Mouse (Mus musculus) retina, postnatal 1 day (tissue): ENCODE data around the gene Fbxo46.
"Not testable (repeated sequence)": the region's sequence is repeated elsewhere in the genome, so short reads cannot be mapped to it uniquely, and the experiment has no call there.

Experiments
- DNase-seq: peaks from one replicate; pipeline ENCODE4 v3.0.0-alpha.2; 2012

Fbxo46 gene

GRCm38 (mm10) chr7:19136673-19137334, 17.1 kb downstream of the Fbxo46 start:
- no peak for DNase-seq

DNA sequence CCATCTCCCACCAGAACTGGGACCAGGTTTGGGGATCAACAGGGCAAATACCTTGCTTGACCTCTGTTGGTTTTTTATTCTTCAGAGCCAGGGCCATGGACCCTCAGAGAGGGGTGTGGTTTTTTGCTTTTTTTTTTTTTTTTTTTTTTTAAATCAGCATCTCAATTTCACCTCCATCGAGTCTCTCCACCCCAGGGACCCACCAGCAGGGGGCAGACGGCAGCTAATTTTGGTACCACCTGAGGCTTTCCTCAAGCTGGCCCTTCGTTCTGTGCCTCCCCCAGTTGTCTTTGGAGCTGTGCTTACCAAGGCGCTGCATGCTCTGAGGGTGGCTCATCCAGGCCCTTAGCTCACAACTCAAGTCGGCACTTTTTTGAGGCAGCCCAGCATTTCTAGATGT, 17.7 kb downstream of the Fbxo46 start:
- DNase-seq, result peak; percentile 58

- no peak for DNase-seq
Observed at GRCm38 (mm10) chr7:19146793-19147192, 27.1 kb downstream of the Fbxo46 start.

DNA sequence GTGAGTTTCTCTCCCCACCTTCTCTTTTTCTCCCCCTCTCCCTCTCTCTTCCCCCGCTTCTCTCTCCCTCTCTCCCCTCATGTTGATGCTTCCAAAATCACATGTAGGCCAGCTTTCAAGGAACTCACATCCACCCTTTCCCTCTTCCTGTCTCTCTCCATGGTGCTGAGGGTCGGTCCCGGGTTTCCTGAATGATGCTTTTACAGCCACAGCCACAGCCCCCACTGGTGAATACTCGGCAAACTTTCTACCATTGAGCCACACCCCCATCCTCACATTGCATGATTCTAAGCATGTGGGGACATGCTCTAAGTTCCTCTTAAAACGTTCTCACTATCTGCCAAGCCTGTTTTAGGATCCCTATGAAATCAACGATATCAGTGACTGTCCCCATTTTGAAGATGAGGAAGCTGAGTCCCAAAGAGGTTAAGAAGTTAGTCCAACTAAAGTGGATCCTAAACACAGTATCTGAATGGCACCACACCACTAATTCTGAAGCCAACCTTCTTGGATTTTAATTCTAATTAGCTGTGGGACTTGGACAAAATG, 27.9 kb downstream of the Fbxo46 start:
- no peak for DNase-seq

GRCm38 (mm10) chr7:19148180-19148874, 28.7 kb downstream of the Fbxo46 start:
- no peak for DNase-seq

- DNase-seq, result peak; percentile 100
Observed at GRCm38 (mm10) chr7:19148875-19149541, 29.3 kb downstream of the Fbxo46 start, which contains the start of gene Qpctl. TSS of gene Qpctl (minus strand) at chr7:19149291.

GRCm38 (mm10) chr7:19149626-19150025, 30.0 kb downstream of the Fbxo46 start, which contains the start of gene Snrpd2:
TSS of gene Snrpd2 (plus strand) at chr7:19149722.
- DNase-seq, result peak; percentile 97

DNA sequence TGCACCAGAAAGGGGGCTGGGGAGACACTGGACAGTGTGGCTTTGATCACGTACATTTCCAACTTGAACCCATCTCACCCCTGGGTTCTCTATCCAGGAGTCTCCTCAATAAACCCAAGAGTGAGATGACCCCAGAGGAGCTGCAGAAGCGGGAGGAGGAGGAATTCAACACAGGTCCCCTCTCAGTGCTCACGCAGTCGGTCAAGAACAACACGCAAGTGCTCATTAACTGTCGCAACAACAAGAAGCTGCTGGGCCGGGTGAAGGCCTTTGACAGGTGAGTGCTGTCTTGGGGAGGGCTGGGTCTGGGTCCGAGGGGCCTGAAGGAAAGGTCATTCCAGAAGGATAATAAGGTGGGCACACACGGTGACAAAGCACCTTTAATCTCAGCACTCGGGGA, 31.5 kb downstream of the Fbxo46 start:
- DNase-seq, result not testable (repeated sequence)

GRCm38 (mm10) chr7:19154796-19155195, 35.1 kb downstream of the Fbxo46 start:
- no peak for DNase-seq

DNA sequence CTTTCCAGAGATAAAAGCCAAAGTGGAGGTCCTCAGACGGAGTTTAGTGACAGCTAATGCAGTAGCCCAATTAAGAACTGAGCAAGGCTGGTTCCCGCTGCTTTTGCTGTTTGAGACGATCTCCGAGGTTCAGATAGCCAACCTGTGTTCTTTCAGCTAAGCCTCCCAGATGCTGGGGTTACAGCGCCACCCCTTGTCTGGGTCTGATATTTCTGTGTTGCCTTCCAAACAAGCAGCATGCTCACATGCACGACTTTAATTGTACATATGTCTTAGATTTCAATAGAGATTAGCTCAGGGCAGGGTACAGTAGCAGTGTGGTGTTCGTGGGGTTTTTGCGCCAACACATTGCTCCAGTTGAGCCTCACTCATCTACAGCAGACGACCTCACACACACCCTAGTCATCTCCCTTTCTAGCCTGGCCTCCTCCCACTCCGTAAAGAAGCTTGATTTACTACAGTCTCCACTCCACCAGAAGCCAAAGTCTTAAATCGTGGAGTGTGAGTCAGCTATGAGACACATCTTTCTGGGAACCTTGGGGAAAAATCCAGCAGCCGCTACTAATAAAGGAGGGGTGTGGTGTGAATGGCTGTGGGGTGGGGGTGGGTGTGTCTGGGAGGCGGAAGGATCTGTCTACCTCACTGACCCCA, 36.3 kb downstream of the Fbxo46 start:
- no peak for DNase-seq

DNA sequence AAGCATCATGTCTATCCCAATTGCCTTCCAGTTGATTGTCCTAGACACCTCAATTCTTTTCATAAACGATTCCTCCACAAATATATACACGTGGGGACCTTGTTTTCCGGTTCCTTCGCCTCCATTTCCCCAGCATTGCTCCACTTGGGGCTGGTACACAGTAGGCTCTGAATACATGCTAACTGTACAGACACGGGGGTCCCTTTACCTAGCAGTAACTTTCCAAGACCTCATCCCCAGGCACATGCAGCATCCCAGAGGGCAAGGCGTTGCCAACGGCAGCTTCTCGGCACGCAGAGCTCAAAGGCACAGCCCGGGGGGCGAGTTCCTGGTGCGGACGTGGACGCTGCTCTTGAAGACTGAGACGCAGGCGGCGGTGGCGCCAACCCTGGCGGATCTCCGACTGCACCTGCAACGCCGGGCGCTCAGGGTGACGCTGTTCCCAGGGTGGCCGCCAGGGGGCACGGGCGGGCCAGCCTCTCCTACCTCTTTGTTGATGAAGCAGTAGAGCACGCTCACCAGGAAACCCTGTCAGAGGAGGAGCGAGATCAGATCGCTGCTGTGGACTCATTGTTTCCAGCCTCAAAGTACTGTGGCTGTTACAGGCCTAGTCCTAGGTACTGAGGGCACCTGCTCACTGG, 37.6 kb downstream of the Fbxo46 start:
- peak; percentile 91 for DNase-seq

DNA sequence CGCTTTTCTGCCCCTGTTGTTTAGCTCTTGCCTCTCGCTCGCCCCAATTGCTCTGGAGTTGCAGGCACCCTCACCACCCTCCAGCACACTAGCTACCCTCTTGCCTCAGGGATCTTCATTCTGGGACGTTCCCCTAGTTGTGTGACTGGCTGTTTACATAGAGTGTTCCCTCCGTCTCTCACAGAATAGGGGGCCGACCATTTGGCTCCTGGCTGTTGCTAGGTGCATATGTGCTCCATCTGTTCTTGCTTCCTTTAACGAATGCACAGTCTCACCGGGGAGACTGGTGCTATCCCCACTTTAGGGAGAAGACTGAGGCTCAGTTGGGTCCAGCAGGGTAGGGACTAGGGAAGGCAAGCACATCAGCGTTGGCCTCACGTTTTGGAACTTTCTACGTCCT, 38.9 kb downstream of the Fbxo46 start:
- no peak for DNase-seq

- DNase-seq, result no peak
Observed at GRCm38 (mm10) chr7:19159411-19159810, 39.8 kb downstream of the Fbxo46 start.

DNA sequence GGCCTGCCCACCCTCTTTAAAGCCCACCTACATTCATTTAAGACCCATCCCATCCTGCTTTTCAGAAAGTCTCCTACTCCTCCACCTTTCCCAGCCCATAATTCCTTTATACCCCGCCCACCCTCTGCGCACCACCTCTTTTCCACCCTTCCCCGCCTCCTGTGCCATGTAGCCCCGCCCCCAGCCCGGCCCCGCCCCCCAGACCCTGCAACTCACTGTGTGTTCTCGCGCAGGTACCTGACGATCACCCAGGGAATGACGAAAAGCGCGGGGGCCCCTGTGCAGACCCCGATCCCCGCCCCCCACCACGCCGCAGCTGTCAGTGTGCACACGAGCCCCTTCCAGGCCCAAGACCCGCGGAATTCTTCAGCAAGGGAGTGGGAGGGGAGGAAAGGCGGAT, 40.5 kb downstream of the Fbxo46 start:
- DNase-seq, result peak; percentile 67

- DNase-seq, result no peak
Observed at GRCm38 (mm10) chr7:19162928-19163327, 43.3 kb downstream of the Fbxo46 start.

- no peak for DNase-seq
Observed at GRCm38 (mm10) chr7:19163752-19164151, 44.1 kb downstream of the Fbxo46 start.

DNA sequence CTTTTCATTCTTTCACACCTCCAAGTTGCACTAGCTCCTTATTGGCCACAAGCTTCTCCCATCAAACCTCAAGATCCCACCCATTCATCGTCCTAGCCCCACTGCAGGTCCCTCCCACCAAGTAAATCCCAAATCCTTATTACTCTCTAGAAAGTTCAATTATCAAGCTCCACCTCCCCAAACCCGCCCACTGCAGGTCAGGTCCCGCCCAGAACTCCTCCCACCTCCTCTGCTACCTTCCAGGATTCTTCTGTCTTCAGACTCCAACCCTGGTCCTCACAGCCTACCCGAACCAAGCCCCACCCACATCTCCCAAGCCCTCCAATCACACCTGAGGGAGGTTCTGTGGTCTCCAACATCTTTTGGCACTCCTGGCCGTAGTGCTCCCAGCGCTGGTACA, 44.5 kb downstream of the Fbxo46 start:
- no peak for DNase-seq

DNA sequence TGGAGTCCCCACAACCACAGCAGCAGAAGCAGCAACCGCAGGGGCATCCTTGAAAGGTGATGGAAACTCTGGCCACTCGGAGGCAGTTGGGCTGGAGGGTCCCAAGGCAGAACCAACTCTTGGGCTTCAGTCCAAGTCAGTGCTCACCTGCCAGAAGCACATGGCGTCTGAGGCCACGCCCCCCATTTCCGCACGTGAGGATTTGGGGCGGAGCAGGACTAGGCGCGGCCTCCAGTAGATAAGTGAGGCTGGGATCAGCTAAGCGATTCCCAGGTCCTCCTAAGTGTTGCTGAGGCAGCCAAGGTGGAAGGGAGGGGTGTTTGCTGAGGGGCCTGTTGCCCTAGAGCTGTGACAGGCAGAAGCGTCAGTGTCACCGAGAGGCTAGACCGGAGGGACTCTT, 45.3 kb downstream of the Fbxo46 start:
- DNase-seq, result peak; percentile 51

GRCm38 (mm10) chr7:19165656-19166423, 46.2 kb downstream of the Fbxo46 start, which contains the start of gene Gipr:
TSS of gene Gipr (minus strand) at chr7:19166127.
- DNase-seq, result peak; percentile 77

DNA sequence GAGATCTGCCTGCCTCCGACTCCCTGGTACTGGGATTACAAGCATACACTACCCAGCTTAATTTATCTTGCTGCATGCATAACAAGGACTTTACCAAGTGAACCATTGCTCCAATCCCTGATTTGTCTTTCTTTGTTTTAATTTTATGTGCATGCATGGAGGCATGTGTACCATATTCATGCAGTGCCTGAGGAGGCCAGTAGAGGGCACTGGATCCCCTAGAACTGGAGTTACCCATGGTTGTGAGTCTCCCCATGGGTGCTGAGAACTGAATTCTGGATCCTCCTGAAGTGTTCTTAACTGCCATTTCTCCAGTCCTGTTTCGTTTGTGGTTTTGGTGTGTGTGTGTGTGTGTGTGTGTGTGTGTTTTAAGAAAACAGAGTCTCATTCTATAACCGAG, 47.3 kb downstream of the Fbxo46 start:
- DNase-seq, result no peak

DNA sequence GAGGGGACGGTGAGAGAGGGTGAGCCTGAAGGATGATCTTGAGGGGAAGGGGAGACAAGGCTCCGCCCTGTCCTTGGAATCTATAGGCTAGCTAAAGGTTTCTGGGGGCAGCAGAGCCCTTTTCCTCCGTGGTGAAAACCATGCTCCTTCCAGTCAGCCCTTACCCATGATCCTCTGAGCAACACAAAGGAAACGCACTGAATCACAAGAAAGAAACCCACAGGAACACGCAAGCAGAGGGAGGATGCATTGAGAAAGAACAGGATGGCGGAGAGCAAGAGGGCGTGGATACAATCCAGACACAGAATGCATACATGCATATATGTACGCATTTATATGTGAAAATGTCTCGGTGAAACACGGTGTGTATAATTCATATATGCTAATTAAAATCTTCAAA, 49.8 kb downstream of the Fbxo46 start:
- DNase-seq, result no peak

DNA sequence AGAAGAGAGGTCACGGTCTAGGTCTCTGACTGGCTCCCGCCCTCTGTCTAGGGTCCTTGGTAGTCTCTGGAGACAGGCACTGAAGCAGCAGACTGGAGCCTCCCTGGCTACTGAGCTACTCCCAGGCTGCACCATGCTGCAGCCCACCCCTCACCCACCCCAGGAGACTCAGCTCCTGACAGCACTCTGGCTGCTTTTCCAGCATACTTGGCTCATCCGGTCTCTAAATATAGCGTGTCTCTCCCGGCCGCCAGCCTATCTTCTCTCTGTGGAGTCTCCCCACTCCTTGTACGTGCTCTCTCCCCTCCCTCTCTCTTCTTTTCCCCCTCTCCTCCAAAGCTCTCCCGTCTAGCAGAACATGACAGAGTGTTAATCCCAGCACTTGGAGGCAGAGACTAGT, 50.5 kb downstream of the Fbxo46 start:
- no peak for DNase-seq
